Mouse (Mus musculus) embryonic facial prominence, embryonic 12.5 days (tissue): ENCODE data around the gene Anxa9. TPM values are rescaled to one million over a fixed set of nuclear protein-coding genes. Genes with fewer than 3 reads are reported as not detected.

Experiments
- ATAC-seq: fragments of 200-750 bp; cut with Nextera tagmentation; 2 replicates; pipeline ENCODE4 v1.8.0; 2017; ENCODE audit not compliant: insufficient number of reproducible peaks, insufficient read depth, low FRiP score, low TSS enrichment
- H3K27ac ChIP-seq: fragments of 300-500 bp; sonication (generic); 2 replicates; pipeline ENCODE4 v1.5.1; 2016; ENCODE audit warnings: mild to moderate bottlenecking
- H3K27me3 ChIP-seq: fragments of 300-500 bp; sonication (generic); 2 replicates; pipeline ENCODE4 v1.6.1; 2016; ENCODE audit warnings: mild to moderate bottlenecking, moderate library complexity
- H3K36me3 ChIP-seq: fragments of 300-500 bp; sonication (generic); 2 replicates; pipeline ENCODE4 v1.6.1; 2016; ENCODE audit warnings: mild to moderate bottlenecking
- H3K4me1 ChIP-seq: fragments of 300-500 bp; sonication (generic); 2 replicates; pipeline ENCODE4 v1.6.1; 2016
- H3K4me2 ChIP-seq: fragments of 300-500 bp; sonication (generic); replicated peaks from 2 replicates; pipeline ENCODE4 v1.6.1; 2016; ENCODE audit warnings: mild to moderate bottlenecking, moderate library complexity
- H3K4me3 ChIP-seq: fragments of 300-500 bp; sonication (generic); 2 replicates; pipeline ENCODE4 v1.5.1; 2016; ENCODE audit warnings: mild to moderate bottlenecking
- H3K9ac ChIP-seq: fragments of 300-500 bp; sonication (generic); 2 replicates; pipeline ENCODE4 v1.6.1; 2016; ENCODE audit warnings: mild to moderate bottlenecking, moderate library complexity
- H3K9me3 ChIP-seq: fragments of 300-500 bp; sonication (generic); 2 replicates; pipeline ENCODE4 v1.6.1; 2016; ENCODE audit warnings: mild to moderate bottlenecking, moderate library complexity
- WGBS: fragments of 180-500 bp; shearing (Covaris S2); methylation state at CpG from one replicate; pipeline ENCODE4 v1.1.7; 2016; 5-methylcytosine and 5-hydroxymethylcytosine counted together
- polyA plus RNA-seq: library from polyadenylated mRNA; unstranded; fragments of >200 nt; fragmentation: Nextera tagmentation; extraction: Ambion mirVana; gene quantifications from 2 replicates; pipeline ENCODE4 v1.2.1, GENCODE M21; 2016

Gene Anxa9
- polyA plus RNA-seq, 1 experiment from 2014 or later = 1.3 TPM

DNA sequence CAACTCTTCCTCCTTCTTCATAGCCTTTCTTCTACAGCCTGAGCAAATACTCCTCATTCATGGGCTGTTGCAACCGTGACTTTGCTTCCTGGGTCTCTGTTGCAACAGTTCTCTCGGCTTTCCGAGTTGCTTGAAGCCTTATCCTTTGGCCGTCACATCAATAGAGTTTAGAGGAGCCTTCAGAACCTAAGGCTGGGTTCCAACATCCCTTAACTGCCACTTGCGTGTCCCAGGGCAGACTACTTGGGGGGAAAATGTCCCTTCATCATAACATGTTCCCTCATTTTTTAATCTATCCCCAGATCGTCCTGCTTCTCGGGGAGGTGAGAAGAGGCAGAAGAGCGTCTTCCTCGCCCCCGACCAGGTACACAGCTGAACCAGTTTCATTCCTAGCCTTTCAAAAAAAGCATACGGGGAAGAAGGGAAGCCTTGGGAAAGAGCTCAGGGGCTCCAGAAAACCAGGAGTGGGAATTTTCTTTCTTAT is 24.6 kb downstream of the Anxa9 start:
- peak overlapping the region; percentile 74 for H3K4me2 ChIP-seq
- H3K36me3 ChIP-seq = peaks cover 2% of the 10 kb centered on the region; the same call in 1 of the 2 replicates
- H3K9ac ChIP-seq = peak overlapping the region; percentile 85
- WGBS = under 1% methylated on average over 11 of the region's 11 CpGs
- H3K27ac ChIP-seq = peak overlapping the region; percentile 98
- H3K9me3 ChIP-seq = no peaks in the 10 kb centered on the region
- ATAC-seq = no peak
- H3K4me3 ChIP-seq = peak overlapping the region; percentile 72
- H3K4me1 ChIP-seq = peaks cover 17% of the 10 kb centered on the region
- no peaks in the 10 kb centered on the region for H3K27me3 ChIP-seq

DNA sequence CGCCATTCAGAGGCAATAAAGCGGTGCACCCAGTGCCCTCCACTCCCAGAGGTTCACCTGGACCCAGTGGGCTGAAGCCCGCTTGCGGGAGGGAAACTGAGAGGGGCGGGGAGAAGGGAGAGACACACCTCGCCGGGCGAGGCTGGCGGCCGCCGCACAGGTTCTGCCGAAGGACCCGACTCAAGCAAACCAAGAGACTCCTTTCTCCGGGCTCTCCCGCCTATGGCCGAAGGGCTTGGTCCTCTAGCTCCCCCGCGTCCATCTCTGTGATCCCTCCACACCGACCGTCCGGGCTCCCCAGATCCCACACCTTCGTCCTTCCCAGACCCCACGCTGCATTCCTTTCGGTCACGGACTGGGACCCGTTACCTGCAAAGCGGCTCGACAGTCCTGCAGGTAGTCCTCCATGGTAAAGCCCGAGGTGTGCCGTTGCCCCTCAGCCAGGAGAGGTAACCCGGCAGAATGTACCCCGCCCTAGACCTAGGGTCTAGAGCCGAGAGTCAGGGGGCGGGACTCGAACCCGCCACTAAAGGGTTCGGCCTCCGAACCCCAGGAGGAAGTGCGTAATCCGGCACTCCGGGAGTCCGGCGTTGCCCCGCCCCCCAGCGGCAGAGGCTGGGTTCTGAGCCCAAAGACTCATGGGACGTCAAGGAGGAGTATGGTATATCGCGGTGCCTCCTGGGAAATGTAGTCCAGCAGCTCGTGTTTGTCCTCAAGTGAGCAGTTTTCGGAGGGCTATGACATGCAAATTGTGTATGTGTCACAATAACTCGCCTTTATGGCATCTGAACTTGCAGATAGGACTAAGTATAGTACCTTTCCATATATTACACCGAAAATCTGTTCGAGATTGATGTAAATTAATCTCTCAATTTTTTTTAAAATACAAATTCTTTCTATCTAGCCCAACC is 25.5 kb downstream of the Anxa9 start, which contains the start of the genes Mindy1 and Prune1:
TSS of gene Mindy1 (plus strand) at position 130 of the 911 bp plus-strand sequence.
TSS of gene Prune1 (minus strand) at position 861 of the 911 bp plus-strand sequence.
- Histone ChIP-seq H3K4me3 (peak within 1 kb of the TSS; percentile 72), H3K27ac (peak within 1 kb of the TSS; percentile 98), H3K4me1 (peaks cover 17% of the 10 kb centered on the region), H3K4me2 (peak within 1 kb of the TSS; percentile 74), H3K9me3 (no peaks in the 10 kb centered on the region), H3K27me3 (no peaks in the 10 kb centered on the region), H3K36me3 (no peaks in the 10 kb centered on the region), H3K9ac (peak within 1 kb of the TSS; percentile 85)
- WGBS = under 1% methylated on average over 53 of the region's 53 CpGs
- ATAC-seq = peak; percentile 86

DNA sequence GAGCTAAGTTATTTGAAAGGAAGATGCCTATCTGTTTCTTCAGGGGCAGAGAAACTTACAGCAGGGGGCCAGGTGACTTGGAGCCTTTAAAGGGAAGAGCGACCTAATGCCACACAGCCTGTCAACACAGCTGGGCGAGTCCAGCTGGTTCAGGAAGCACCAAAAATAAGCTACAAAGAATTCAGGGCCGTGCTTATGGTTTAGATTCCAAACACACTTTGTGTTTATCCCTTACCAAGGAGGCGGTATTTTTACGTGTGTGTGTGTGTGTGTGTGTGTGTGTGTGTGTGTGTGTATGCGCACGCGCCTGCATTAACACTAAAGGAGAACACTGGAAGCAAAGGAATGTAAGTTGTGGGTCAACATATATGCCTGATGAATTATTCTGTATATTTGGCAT is 26.2 kb downstream of the Anxa9 start:
- WGBS = 18% methylated on average over 8 of the region's 8 CpGs
- peak overlapping the region; percentile 82 for H3K9ac ChIP-seq
- H3K36me3 ChIP-seq = no peaks in the 10 kb centered on the region
- peak overlapping the region; percentile 74 for H3K4me2 ChIP-seq
- H3K27me3 ChIP-seq = no peaks in the 10 kb centered on the region
- peak overlapping the region; percentile 84 for H3K27ac ChIP-seq
- peaks cover 17% of the 10 kb centered on the region for H3K4me1 ChIP-seq
- H3K9me3 ChIP-seq = no peaks in the 10 kb centered on the region
- H3K4me3 ChIP-seq = peak overlapping the region; percentile 72
- ATAC-seq = no peak

DNA sequence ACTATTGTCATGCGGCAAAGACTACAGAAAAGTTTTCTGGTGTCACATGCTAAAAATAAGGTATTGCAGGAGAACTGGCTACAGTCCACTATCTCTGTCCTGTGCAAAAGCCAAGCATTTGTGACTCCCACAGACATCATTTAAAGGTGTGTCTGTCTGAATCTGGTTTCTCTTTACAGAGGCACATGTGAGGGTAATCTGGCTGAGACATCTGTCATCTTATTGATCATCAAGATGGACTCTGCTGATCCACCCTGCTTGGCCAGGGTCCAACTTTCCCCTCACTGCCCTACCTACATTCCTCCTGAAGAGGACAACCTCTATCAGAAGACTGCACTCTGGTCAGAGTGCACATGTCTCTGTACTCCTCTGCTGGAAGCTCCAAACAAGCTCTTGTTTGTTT is 29.8 kb downstream of the Anxa9 start:
- Histone ChIP-seq H3K4me3 (no peak overlapping the region), H3K4me2 (no peak overlapping the region), H3K9ac (no peak overlapping the region), H3K36me3 (peaks cover 4% of the 10 kb centered on the region; the same call in 1 of the 2 replicates), H3K9me3 (no peaks in the 10 kb centered on the region), H3K27ac (no peak overlapping the region), H3K27me3 (no peaks in the 10 kb centered on the region), H3K4me1 (peaks cover 4% of the 10 kb centered on the region; the same call in 1 of the 2 replicates)
- 91% methylated on average over 1 of the region's 1 CpGs for WGBS
- no peak for ATAC-seq

DNA sequence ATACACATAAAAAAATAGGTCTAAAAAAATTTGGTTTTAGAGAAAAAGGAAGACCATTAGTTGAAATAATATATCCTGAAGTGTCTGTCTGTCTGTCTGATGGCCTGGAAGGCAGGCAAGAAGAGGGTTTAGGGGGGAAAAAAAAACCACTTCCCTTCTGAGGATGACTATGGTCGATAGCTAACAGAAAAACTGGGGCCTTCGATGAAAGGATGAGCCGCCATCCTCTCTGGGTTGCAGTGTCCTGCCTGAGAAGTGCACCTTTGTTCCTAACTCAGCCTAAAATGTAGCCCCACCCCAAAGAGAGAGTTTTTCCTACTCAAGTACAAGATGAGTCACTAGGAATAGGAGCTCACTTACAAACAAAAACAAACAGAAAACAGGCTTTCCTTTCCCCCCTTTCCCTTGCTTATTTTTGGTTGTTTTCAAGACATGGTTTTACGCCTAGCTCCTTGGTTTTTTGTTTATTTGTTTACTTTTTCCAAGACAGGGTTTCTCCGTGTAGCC is 30.5 kb downstream of the Anxa9 start:
- no peak overlapping the region for H3K9ac ChIP-seq
- 70% methylated on average over 5 of the region's 5 CpGs for WGBS
- no peak overlapping the region for H3K4me2 ChIP-seq
- peaks cover 4% of the 10 kb centered on the region; the same call in 1 of the 2 replicates for H3K4me1 ChIP-seq
- ATAC-seq = no peak
- no peaks in the 10 kb centered on the region for H3K9me3 ChIP-seq
- no peak overlapping the region for H3K27ac ChIP-seq
- H3K27me3 ChIP-seq = no peaks in the 10 kb centered on the region
- peaks cover 4% of the 10 kb centered on the region; the same call in 1 of the 2 replicates for H3K36me3 ChIP-seq
- H3K4me3 ChIP-seq = no peak overlapping the region

DNA sequence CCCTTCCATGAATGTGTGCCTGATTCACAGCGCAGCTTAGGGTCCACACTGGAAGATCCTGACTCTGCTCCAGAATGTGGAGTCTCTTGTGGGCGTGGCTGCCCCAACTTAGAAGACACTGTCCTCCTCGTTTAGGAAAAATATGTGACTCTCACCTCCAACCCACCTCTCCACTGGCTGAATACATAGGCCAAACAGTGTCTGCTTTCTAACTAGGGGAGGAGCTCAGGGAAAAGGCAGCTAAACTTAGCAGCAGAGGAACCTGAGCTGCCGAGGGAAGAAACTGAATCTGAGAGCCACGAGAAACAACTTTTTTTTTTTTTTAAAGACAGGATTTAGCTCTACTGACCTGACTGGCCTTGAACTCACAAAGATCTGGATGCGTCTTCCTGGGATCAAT is 31.8 kb downstream of the Anxa9 start:
- peaks cover 4% of the 10 kb centered on the region; the same call in 1 of the 2 replicates for H3K36me3 ChIP-seq
- H3K4me2 ChIP-seq = no peak overlapping the region
- H3K4me1 ChIP-seq = no peaks in the 10 kb centered on the region
- H3K27ac ChIP-seq = no peak overlapping the region
- no peak overlapping the region for H3K4me3 ChIP-seq
- H3K9ac ChIP-seq = no peak overlapping the region
- no peak for ATAC-seq
- H3K27me3 ChIP-seq = no peaks in the 10 kb centered on the region
- H3K9me3 ChIP-seq = no peaks in the 10 kb centered on the region
- 69% methylated on average over 6 of the region's 6 CpGs for WGBS

DNA sequence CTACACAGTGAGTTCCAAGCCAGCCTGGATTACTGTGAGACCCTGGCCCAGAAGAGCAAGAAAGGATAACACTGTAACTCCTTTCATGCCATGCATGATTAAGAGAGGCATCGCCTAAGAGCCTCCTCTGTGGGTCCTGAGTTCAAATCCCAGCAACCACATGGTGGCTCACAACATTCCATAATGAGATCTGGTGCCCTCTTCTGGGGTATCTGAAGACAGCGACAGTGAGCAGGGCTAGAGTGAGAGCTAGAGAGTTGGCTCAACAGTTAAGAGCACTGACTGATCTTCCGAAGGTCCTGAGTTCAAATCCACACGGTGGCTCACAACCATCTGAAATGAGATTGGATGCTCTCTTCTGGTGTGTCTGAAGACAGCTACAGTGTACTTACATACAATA is 32.5 kb downstream of the Anxa9 start:
- no peak overlapping the region for H3K4me2 ChIP-seq
- H3K9me3 ChIP-seq = no peaks in the 10 kb centered on the region
- WGBS = 93% methylated on average over 4 of the region's 4 CpGs
- no peak overlapping the region for H3K9ac ChIP-seq
- H3K36me3 ChIP-seq = peaks cover 4% of the 10 kb centered on the region; the same call in 1 of the 2 replicates
- no peak overlapping the region for H3K27ac ChIP-seq
- no peak for ATAC-seq
- H3K4me1 ChIP-seq = no peaks in the 10 kb centered on the region
- H3K4me3 ChIP-seq = no peak overlapping the region
- no peaks in the 10 kb centered on the region for H3K27me3 ChIP-seq

DNA sequence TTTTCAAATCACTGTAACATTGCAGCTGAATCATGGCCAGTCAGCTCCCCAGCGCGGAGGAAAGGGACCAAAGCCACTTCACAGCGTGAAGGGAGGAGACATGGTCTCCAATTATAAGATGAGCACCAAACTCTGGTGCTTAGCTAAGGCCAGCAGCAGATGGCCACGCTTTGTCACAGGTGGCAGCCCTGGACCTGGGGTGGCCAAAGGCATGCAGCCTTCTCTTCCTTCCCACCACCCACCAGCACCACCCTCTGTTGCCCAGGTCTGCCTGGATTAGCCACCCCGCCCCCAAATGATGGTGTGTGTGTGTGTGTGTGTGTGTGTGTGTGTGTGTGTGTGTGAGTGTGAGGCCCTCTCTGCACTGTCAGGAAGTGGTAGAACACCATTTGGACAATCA is 33.5 kb downstream of the Anxa9 start:
- H3K4me3 ChIP-seq = no peak overlapping the region
- H3K9me3 ChIP-seq = no peaks in the 10 kb centered on the region
- 91% methylated on average over 5 of the region's 5 CpGs for WGBS
- H3K27ac ChIP-seq = no peak overlapping the region
- H3K4me2 ChIP-seq = no peak overlapping the region
- no peaks in the 10 kb centered on the region for H3K4me1 ChIP-seq
- ATAC-seq = no peak
- peaks cover 8% of the 10 kb centered on the region; the same call in 1 of the 2 replicates for H3K36me3 ChIP-seq
- H3K27me3 ChIP-seq = no peaks in the 10 kb centered on the region
- H3K9ac ChIP-seq = no peak overlapping the region

DNA sequence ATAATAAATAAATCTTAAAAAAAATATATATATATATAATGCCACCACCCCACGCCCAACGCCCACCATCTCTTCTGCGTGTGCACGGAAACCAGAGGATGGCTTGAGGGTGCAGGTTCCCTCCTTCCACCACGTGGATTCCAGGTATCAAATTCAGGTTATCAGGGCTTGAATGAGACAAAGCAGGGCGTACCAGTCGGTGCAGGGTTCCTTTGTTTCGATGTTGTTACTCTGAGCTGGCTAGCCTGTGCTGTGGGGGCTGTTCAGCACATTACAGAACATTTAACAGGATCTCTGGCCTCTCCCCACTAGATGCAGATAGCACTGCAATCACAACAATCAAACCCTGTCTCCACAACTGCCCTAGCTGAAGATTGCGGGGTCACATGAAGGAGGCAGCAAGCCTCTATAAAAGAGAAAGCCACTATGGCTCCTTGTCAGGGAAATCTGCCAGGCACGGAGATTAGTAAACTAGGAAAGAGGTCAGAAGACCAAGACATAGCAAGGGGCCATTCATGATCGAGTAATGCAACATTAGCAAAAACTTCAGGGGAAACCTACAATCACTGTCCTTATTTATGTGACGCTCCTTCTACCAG is 36.1 kb downstream of the Anxa9 start:
- no peak overlapping the region for H3K27ac ChIP-seq
- no peak for ATAC-seq
- H3K9me3 ChIP-seq = no peaks in the 10 kb centered on the region
- H3K4me1 ChIP-seq = no peaks in the 10 kb centered on the region
- peaks cover 23% of the 10 kb centered on the region for H3K36me3 ChIP-seq
- no peak overlapping the region for H3K4me2 ChIP-seq
- H3K27me3 ChIP-seq = no peaks in the 10 kb centered on the region
- no peak overlapping the region for H3K4me3 ChIP-seq
- no peak overlapping the region for H3K9ac ChIP-seq
- WGBS = 84% methylated on average over 12 of the region's 12 CpGs

DNA sequence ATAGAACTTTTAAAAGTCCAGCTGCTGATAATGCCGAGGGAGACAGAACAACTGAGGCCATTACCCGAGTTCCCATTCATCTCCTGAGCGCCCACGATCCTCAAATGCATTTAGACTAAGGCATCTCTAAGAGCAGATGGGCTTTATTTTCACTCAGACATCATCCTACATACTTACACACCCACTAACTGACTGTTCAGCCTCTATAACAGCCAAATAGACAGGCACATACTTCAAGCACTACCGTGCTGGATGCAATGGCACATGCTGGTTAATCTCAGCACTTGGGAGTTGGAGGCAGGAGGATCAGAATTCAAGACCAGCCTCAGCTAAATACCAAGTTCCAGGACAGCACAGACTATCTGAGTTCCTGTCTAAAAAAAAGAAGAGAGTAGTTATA is 37.2 kb downstream of the Anxa9 start:
- peaks cover 29% of the 10 kb centered on the region for H3K36me3 ChIP-seq
- H3K27ac ChIP-seq = no peak overlapping the region
- WGBS = 90% methylated on average over 5 of the region's 5 CpGs
- H3K4me3 ChIP-seq = no peak overlapping the region
- H3K27me3 ChIP-seq = no peaks in the 10 kb centered on the region
- H3K9me3 ChIP-seq = no peaks in the 10 kb centered on the region
- H3K9ac ChIP-seq = no peak overlapping the region
- no peaks in the 10 kb centered on the region for H3K4me1 ChIP-seq
- H3K4me2 ChIP-seq = no peak overlapping the region
- ATAC-seq = no peak

DNA sequence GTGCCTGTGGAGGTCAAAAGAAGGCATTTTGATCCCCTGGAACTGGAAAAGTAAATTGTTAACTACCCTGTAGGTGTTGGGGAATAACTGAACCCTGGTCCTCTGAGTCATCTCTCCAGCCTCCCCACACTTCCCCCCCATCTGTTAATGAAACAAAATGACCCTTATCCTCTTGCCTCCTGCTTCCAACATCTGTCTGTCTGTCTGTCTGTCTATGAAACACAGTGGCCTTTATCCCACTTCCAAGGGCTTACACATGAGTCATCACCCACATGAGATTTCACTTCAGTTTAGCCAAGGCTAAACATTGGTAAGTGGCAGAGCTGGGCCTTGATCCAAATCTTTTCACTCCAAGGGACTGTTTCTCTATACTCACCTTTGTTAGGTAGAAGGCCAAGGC is 39.1 kb downstream of the Anxa9 start:
- no peak for ATAC-seq
- H3K9me3 ChIP-seq = no peaks in the 10 kb centered on the region
- H3K36me3 ChIP-seq = peaks cover 42% of the 10 kb centered on the region

More for the DNA sequence above, 39.1 kb downstream of the Anxa9 start:
- H3K27ac ChIP-seq = no peak overlapping the region
- H3K4me1 ChIP-seq = no peaks in the 10 kb centered on the region
- no peaks in the 10 kb centered on the region for H3K27me3 ChIP-seq
- no peak overlapping the region for H3K4me3 ChIP-seq
- no peak overlapping the region for H3K4me2 ChIP-seq
- H3K9ac ChIP-seq = no peak overlapping the region
